Mouse (Mus musculus) forebrain, embryonic 14.5 days (tissue): ENCODE measurements around the gene Rnf223. TPM values are rescaled to one million over a fixed set of nuclear protein-coding genes. Genes with fewer than 3 reads are reported as not detected.
"Not testable (repeated sequence)": the region's sequence is repeated elsewhere in the genome, so short reads cannot be mapped to it uniquely, and the experiment has no call there.

Experiments used
- ATAC-seq: fragments of 200-750 bp; cut with Nextera tagmentation; 2 replicates; pipeline ENCODE4 v1.8.0; 2017; ENCODE audit warnings: mild to moderate bottlenecking, moderate library complexity
- DNase-seq: peaks from one replicate; pipeline ENCODE4 v3.0.0-alpha.2; 2015; ENCODE audit warnings: low spot score
- H3K27ac ChIP-seq: fragments of 300-500 bp; sonication (generic); 2 replicates; pipeline ENCODE4 v1.5.1; 2014; ENCODE audit warnings: low read depth, mild to moderate bottlenecking, control low read depth, low read length, moderate library complexity
- H3K27me3 ChIP-seq: fragments of 300-500 bp; sonication (generic); replicated peaks from 2 replicates; pipeline ENCODE4 v1.6.1; 2014; ENCODE audit warnings: low read length, control low read depth, mixed read lengths; ENCODE audit not compliant: control insufficient read depth, insufficient read depth
- H3K36me3 ChIP-seq: fragments of 300-500 bp; sonication (generic); 2 replicates; pipeline ENCODE4 v1.6.1; 2014; ENCODE audit warnings: low read length, control low read depth; ENCODE audit not compliant: control insufficient read depth, insufficient read depth
- H3K4me1 ChIP-seq: fragments of 300-500 bp; sonication (generic); 2 replicates; pipeline ENCODE4 v1.6.1; 2014; ENCODE audit warnings: antibody characterized with exemption, low read length, control low read depth; ENCODE audit not compliant: control insufficient read depth, insufficient read depth
- H3K4me2 ChIP-seq: fragments of 300-500 bp; sonication (generic); 2 replicates; pipeline ENCODE4 v1.6.1; 2014; ENCODE audit warnings: mild to moderate bottlenecking, control low read depth, low read length
- H3K4me3 ChIP-seq: fragments of 300-500 bp; sonication (generic); 2 replicates; pipeline ENCODE4 v1.5.1; 2014; ENCODE audit warnings: low read depth, low read length, control low read depth
- H3K9ac ChIP-seq: fragments of 300-500 bp; sonication (generic); 2 replicates; pipeline ENCODE4 v1.6.1; 2014; ENCODE audit warnings: mild to moderate bottlenecking, low read length, control low read depth, moderate library complexity
- H3K9me3 ChIP-seq: fragments of 300-500 bp; sonication (generic); replicated peaks from 2 replicates; pipeline ENCODE4 v1.6.1; 2016; ENCODE audit warnings: low read length, control low read depth, mixed read lengths; ENCODE audit not compliant: control insufficient read depth
- WGBS: fragments of 180-500 bp; shearing (Covaris S2); extraction: QIAGEN DNeasy Blood & Tissue Kit; methylation state at CpG from one replicate; pipeline ENCODE4 v1.1.7; 2014; 5-methylcytosine and 5-hydroxymethylcytosine counted together
- polyA plus RNA-seq: library from polyadenylated mRNA; unstranded; fragments of >200 nt; fragmentation: Nextera tagmentation; extraction: Ambion mirVana; gene quantifications from 2 replicates; pipeline ENCODE4 v1.2.1, GENCODE M21; 2014

The Rnf223 gene
- polyA plus RNA-seq, 1 experiment from 2014 or later: 0.41 TPM

- Histone ChIP-seq H3K36me3 (no peaks in the 10 kb centered on the region), H3K27ac (no peak overlapping the region), H3K27me3 (no peaks in the 10 kb centered on the region), H3K9ac (no peak overlapping the region), H3K9me3 (no peaks in the 10 kb centered on the region), H3K4me1 (no peaks in the 10 kb centered on the region), H3K4me3 (no peak overlapping the region), H3K4me2 (no peak overlapping the region)
- ATAC-seq (no peak), DNase-seq (no peak)
- WGBS: 94% methylated on average over 14 of the region's 14 CpGs
Measured at GRCm38 (mm10) chr4:156135801-156136200, 5.5 kb downstream of the Rnf223 start.

GRCm38 (mm10) chr4:156136285-156137100 lies 6.2 kb downstream of the Rnf223 start:
- Histone ChIP-seq H3K27me3 (no peaks in the 10 kb centered on the region), H3K27ac (no peak overlapping the region), H3K9me3 (no peaks in the 10 kb centered on the region), H3K4me1 (no peaks in the 10 kb centered on the region), H3K4me3 (no peak overlapping the region), H3K4me2 (no peak overlapping the region), H3K9ac (no peak overlapping the region), H3K36me3 (no peaks in the 10 kb centered on the region)
- DNase-seq (no peak), ATAC-seq (no peak)
- WGBS: 91% methylated on average over 30 of the region's 30 CpGs

GRCm38 (mm10) chr4:156150887-156151286 lies 20.6 kb downstream of the Rnf223 start:
- ATAC-seq, H3K27ac ChIP-seq, H3K36me3 ChIP-seq, H3K4me2 ChIP-seq, H3K9me3 ChIP-seq, DNase-seq, H3K9ac ChIP-seq, H3K4me3 ChIP-seq, H3K27me3 ChIP-seq, H3K4me1 ChIP-seq: not testable (repeated sequence)
- 89% methylated on average over 10 of the region's 10 CpGs for WGBS

DNA sequence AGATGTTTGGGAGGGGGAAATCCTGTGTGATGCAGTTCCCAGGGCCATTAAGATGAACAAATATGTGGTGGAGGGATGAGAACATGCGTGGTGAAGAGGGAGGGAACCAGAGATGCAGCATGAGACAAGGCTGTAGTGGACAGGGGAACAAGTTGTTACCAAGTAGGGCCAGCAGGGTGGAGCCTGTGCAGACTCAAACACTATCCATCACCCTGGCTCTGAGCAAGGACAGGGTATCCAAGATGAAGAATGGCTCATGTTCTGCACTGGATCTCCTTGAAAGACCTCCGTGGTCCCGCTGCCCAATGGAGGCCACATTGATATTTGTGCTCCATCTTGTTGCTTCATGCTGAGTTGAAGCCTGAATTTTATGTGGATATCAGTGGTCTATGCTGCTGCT lies 24.5 kb downstream of the Rnf223 start:
- Histone ChIP-seq H3K4me3 (no peak overlapping the region), H3K4me2 (no peak overlapping the region), H3K4me1 (no peaks in the 10 kb centered on the region), H3K27ac (no peak overlapping the region), H3K9ac (no peak overlapping the region), H3K27me3 (no peaks in the 10 kb centered on the region), H3K9me3 (no peaks in the 10 kb centered on the region; the same call in 1 of the 2 replicates), H3K36me3 (no peaks in the 10 kb centered on the region)
- DNase-seq: no peak
- WGBS: 97% methylated on average over 3 of the region's 3 CpGs
- ATAC-seq: no peak

- peaks cover 5% of the 10 kb centered on the region; the same call in 1 of the 2 replicates for H3K9me3 ChIP-seq
- H3K27ac ChIP-seq: no peak overlapping the region
- no peak for ATAC-seq
- no peak for DNase-seq
- H3K4me1 ChIP-seq: no peaks in the 10 kb centered on the region
- no peak overlapping the region for H3K4me2 ChIP-seq
- whole genome bisulfite sequencing: 89% methylated on average over 9 of the region's 9 CpGs
- H3K27me3 ChIP-seq: no peaks in the 10 kb centered on the region
- no peak overlapping the region for H3K4me3 ChIP-seq
- peaks cover 91% of the 10 kb centered on the region for H3K36me3 ChIP-seq
- H3K9ac ChIP-seq: no peak overlapping the region
Measured at GRCm38 (mm10) chr4:156166477-156166876, 36.2 kb downstream of the Rnf223 start.

DNA sequence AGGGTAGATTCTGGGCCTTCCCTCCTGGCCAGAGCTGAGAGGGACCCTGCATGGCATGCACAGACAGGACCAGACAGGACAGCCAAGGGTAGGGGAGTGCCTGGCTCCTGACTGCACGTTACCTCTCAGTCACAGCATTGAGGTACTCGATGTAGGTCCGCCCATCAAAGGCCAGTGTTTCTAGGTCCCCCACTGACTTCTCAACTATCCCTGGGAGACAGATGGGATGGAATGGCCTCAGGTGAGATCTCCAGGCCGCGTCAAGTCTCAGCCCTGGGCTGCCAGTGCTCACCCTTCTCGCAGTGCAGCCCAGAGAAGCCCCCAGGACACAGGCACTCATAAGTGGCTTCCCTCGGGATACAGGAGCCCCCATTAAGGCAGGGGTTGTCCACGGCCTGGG lies 38.3 kb downstream of the Rnf223 start:
- Histone ChIP-seq H3K27ac (no peak overlapping the region), H3K4me1 (no peaks in the 10 kb centered on the region), H3K4me3 (no peak overlapping the region), H3K9me3 (no peaks in the 10 kb centered on the region), H3K36me3 (peaks cover 97% of the 10 kb centered on the region), H3K9ac (no peak overlapping the region), H3K4me2 (no peak overlapping the region), H3K27me3 (no peaks in the 10 kb centered on the region)
- 92% methylated on average over 8 of the region's 8 CpGs for WGBS
- DNase-seq (no peak), ATAC-seq (no peak)

DNA sequence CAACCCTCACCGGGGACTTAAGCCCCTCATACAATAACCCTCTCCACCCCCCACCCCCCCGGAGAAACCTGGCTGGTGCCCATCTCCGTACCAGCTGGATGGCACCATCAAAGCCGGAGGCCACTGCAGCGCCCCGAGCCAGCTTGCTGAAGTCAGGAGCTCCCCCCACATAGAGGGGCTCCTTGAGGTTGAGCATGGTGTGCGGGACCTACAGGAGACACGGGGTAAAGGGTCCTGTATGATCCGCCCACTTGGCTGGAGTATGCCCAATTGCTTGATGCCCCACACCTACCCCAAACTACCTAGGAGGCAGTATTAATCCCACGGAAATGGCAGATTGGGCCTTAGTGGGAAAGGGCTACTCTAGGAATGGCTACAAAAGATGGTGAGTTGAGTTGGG lies 38.8 kb downstream of the Rnf223 start:
- no peak overlapping the region for H3K9ac ChIP-seq
- H3K4me1 ChIP-seq: no peaks in the 10 kb centered on the region
- no peak overlapping the region for H3K27ac ChIP-seq
- H3K27me3 ChIP-seq: no peaks in the 10 kb centered on the region
- DNase-seq (no peak), ATAC-seq (no peak)
- no peak overlapping the region for H3K4me3 ChIP-seq
- H3K4me2 ChIP-seq: no peak overlapping the region
- H3K36me3 ChIP-seq: peaks cover 99% of the 10 kb centered on the region
- H3K9me3 ChIP-seq: no peaks in the 10 kb centered on the region
- WGBS: 95% methylated on average over 10 of the region's 10 CpGs

DNA sequence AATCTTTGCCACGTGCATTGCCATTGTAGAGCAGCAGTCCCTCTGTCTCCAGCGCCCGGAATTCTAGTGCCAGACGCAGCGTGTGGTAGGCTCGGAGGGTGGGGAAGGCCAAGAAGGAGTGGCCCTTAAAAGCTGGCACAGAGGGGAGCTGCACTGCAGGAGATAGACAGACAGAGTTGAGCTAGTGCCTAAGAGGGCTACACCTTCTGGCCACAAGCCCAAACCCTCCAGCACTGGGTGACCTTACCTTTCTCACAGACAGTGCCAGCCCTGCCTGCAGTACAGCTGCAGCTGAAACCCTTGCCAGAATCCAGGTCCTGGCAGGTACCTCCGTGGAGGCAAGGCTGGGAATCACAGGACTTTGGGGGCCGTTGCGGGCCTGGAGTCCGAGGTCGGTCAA lies 41.5 kb downstream of the Rnf223 start:
- Histone ChIP-seq H3K4me3 (no peak overlapping the region), H3K4me2 (no peak overlapping the region), H3K36me3 (peaks cover 100% of the 10 kb centered on the region), H3K9ac (no peak overlapping the region), H3K9me3 (no peaks in the 10 kb centered on the region), H3K27ac (no peak overlapping the region), H3K4me1 (no peaks in the 10 kb centered on the region), H3K27me3 (no peaks in the 10 kb centered on the region)
- no peak for ATAC-seq
- no peak for DNase-seq
- 96% methylated on average over 11 of the region's 11 CpGs for WGBS

- no peak overlapping the region for H3K4me2 ChIP-seq
- no peak for DNase-seq
- no peak overlapping the region for H3K4me3 ChIP-seq
- H3K9ac ChIP-seq: no peak overlapping the region
- no peak overlapping the region for H3K27ac ChIP-seq
- no peaks in the 10 kb centered on the region for H3K27me3 ChIP-seq
- H3K9me3 ChIP-seq: no peaks in the 10 kb centered on the region
- H3K4me1 ChIP-seq: peaks cover 9% of the 10 kb centered on the region; the same call in 1 of the 2 replicates
- WGBS: 93% methylated on average over 9 of the region's 9 CpGs
- ATAC-seq: no peak
- H3K36me3 ChIP-seq: peaks cover 96% of the 10 kb centered on the region
Measured at GRCm38 (mm10) chr4:156177630-156178029, 47.3 kb downstream of the Rnf223 start.
